Mouse (Mus musculus): ENCODE measurements at regions not wholly inside any gene's neighbourhood (a gene's known extent, or its start where the extent isn't known, plus 50 kb on each side); places are given as distances from the start of the nearest gene placed in this dataset.

DNA sequence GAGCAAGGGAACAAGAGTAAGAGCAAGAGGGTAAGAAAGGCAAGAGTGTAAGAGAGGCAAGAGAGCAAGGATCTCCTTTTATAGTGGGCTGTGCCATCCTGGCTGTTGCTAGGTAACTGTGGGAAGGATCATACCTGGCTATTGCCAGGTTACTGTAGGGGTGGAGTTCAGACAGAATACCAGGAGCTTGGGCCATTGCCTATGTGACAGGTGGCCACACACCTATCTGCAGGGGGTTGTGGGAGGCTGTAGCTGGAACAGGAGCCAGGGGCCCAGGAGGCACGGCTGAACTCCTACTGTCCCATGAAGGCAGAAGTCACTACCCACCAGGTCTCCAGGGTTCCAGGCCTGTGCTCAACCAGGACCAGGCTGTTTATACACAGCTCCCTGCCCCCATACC is 1149.0 kb downstream of the 9330182O14Rik start:
- H3K4me1 ChIP-seq (ENCODE audit: control insufficient read depth, insufficient read depth, low read length) = no peaks in the 10 kb centered on the region
- no peak overlapping the region for H3K4me2 ChIP-seq (ENCODE audit: low read length)
- DNase-seq (ENCODE audit: low spot score) (no peak), ATAC-seq (no peak)
- WGBS = 92% methylated on average over 1 of the region's 1 CpGs
- no peak overlapping the region for H3K27ac ChIP-seq (ENCODE audit: low read depth, low read length)
- H3K9me3 ChIP-seq (replicated peaks; ENCODE audit: control insufficient read depth, low read length) = no peaks in the 10 kb centered on the region
- no peaks in the 10 kb centered on the region for H3K36me3 ChIP-seq (ENCODE audit: control insufficient read depth, insufficient read depth, low read length)
- H3K27me3 ChIP-seq (replicated peaks; ENCODE audit: control insufficient read depth, insufficient read depth, low read length) = no peaks in the 10 kb centered on the region
- no peak overlapping the region for H3K4me3 ChIP-seq (ENCODE audit: low read depth, low read length)
- no peak overlapping the region for H3K9ac ChIP-seq (ENCODE audit: low read length)

DNA sequence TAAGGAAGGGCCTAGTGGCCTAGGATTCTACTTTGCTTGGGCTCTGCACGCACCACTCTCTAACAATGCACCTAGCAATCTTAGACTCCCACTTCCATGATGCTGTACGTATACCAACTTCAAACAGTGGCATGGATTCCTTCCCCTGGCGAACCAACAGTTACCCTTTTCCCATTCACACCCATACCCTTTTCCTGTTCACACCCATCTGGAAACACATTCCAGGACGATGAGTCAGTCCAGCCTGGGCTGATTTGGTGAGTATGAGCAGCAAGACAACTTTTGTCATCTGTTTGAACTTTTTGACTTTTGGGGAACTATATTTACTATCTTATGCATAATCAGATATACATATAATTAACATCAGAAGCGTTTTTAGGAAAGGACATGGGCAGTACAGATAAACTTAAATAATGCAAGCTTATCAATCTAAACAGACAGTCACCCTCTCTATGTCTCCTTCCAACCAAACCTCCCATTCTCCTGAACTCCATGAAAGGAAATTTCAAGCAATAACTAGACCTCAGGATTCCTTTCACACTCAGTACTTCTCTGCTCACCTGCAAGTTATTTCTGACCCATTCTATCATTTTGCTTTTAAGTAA is 1152.7 kb downstream of the 9330182O14Rik start:
- H3K27me3 ChIP-seq (replicated peaks; ENCODE audit: control insufficient read depth, insufficient read depth, low read length) = no peaks in the 10 kb centered on the region
- H3K9me3 ChIP-seq (replicated peaks; ENCODE audit: control insufficient read depth, low read length) = no peaks in the 10 kb centered on the region
- no peak overlapping the region for H3K4me3 ChIP-seq (ENCODE audit: low read depth, low read length)
- no peak overlapping the region for H3K9ac ChIP-seq (ENCODE audit: low read length)
- no peaks in the 10 kb centered on the region for H3K4me1 ChIP-seq (ENCODE audit: control insufficient read depth, insufficient read depth, low read length)
- H3K4me2 ChIP-seq (ENCODE audit: low read length) = no peak overlapping the region
- WGBS = 83% methylated on average over 5 of the region's 5 CpGs
- DNase-seq (ENCODE audit: low spot score) (no peak), ATAC-seq (no peak)
- no peaks in the 10 kb centered on the region for H3K36me3 ChIP-seq (ENCODE audit: control insufficient read depth, insufficient read depth, low read length)
- no peak overlapping the region for H3K27ac ChIP-seq (ENCODE audit: low read depth, low read length)

DNA sequence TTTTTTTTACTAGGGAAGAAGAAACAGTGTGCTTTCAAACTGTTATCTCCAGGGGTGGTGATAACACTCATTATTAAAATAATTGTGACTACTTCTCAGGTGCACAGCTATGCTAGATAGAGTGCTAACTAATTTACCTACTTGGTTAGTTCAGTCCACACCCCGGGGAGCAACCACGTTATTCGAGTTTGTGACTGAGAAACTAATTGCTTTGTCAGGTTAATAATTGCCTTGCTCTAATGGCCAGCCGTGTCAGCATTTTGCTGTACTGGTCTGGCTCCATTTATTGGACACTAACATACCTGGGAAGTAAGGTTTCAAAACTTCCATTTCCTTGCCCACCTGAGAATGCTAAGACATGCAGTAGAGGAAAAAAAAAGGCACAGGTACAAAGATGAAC is 1163.3 kb downstream of the 9330182O14Rik start:
- H3K9me3 ChIP-seq (replicated peaks; ENCODE audit: control insufficient read depth, low read length) = no peaks in the 10 kb centered on the region
- H3K27me3 ChIP-seq (replicated peaks; ENCODE audit: control insufficient read depth, insufficient read depth, low read length) = no peaks in the 10 kb centered on the region
- WGBS = 58% methylated on average over 4 of the region's 4 CpGs
- DNase-seq (ENCODE audit: low spot score) (no peak), ATAC-seq (no peak)
- H3K9ac ChIP-seq (ENCODE audit: low read length) = no peak overlapping the region
- H3K4me2 ChIP-seq (ENCODE audit: low read length) = no peak overlapping the region
- no peaks in the 10 kb centered on the region for H3K36me3 ChIP-seq (ENCODE audit: control insufficient read depth, insufficient read depth, low read length)
- H3K4me1 ChIP-seq (ENCODE audit: control insufficient read depth, insufficient read depth, low read length) = no peaks in the 10 kb centered on the region
- no peak overlapping the region for H3K27ac ChIP-seq (ENCODE audit: low read depth, low read length)
- H3K4me3 ChIP-seq (ENCODE audit: low read depth, low read length) = no peak overlapping the region

DNA sequence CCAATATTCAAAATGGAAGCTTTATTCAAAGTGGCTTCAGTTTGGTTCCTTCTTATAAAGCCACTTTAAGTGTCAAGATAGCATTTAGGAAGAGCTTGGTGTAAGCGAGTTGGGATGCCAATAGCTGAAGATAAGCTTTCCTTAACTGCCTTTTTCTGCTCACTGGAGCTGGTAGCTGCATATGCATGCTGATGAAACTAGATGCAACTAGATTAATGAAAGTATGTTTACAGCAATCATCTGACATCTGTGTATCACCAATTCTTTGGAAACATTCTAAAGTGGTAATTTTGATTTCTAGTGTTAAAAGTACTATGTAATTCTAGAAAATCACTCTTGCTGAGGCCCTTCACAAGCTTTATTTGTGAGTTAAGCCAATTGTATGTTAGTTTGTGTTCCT is 1172.5 kb downstream of the 9330182O14Rik start:
- H3K27ac ChIP-seq (ENCODE audit: low read depth, low read length) = no peak overlapping the region
- no peaks in the 10 kb centered on the region for H3K36me3 ChIP-seq (ENCODE audit: control insufficient read depth, insufficient read depth, low read length)
- H3K4me3 ChIP-seq (ENCODE audit: low read depth, low read length) = no peak overlapping the region
- 81% methylated on average over 1 of the region's 1 CpGs for WGBS
- H3K27me3 ChIP-seq (replicated peaks; ENCODE audit: control insufficient read depth, insufficient read depth, low read length) = no peaks in the 10 kb centered on the region
- ATAC-seq (no peak), DNase-seq (ENCODE audit: low spot score) (no peak)
- H3K9me3 ChIP-seq (replicated peaks; ENCODE audit: control insufficient read depth, low read length) = no peaks in the 10 kb centered on the region
- H3K4me1 ChIP-seq (ENCODE audit: control insufficient read depth, insufficient read depth, low read length) = no peaks in the 10 kb centered on the region
- H3K9ac ChIP-seq (ENCODE audit: low read length) = no peak overlapping the region
- H3K4me2 ChIP-seq (ENCODE audit: low read length) = no peak overlapping the region

DNA sequence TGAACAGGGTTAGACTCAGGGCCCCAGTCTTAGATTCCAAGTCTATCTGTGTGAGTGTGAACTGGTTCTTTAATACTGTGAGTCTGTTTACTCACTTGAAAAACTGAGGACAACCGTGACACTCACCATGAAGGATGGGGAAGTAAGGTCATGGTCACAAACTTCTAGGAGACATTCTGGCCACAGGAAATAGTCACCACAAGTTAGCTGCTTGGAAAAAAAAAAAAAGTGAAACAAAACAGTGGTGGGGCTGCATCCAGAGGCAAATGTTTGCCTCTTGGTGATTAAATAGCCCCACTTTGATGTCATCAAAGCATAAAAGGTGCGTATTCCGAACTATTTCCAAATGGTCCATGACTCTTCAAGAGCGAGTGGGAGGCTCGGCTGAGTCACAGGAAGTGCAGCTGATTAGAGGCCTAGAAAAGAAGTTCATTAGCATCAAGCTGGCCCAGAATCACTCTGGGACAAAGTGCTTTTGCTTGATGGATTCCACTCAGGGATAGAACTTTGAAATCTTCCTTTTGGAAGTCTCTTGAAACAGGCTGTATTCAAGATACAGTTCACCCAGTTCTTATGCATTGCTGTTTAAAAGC is 1177.7 kb downstream of the 9330182O14Rik start:
- no peak for DNase-seq (ENCODE audit: low spot score)
- no peak overlapping the region for H3K27ac ChIP-seq (ENCODE audit: low read depth, low read length)
- no peak overlapping the region for H3K9ac ChIP-seq (ENCODE audit: low read length)
- no peaks in the 10 kb centered on the region for H3K36me3 ChIP-seq (ENCODE audit: control insufficient read depth, insufficient read depth, low read length)
- WGBS = 67% methylated on average over 5 of the region's 5 CpGs
- H3K4me2 ChIP-seq (ENCODE audit: low read length) = no peak overlapping the region
- no peaks in the 10 kb centered on the region for H3K27me3 ChIP-seq (replicated peaks; ENCODE audit: control insufficient read depth, insufficient read depth, low read length)
- no peaks in the 10 kb centered on the region for H3K9me3 ChIP-seq (replicated peaks; ENCODE audit: control insufficient read depth, low read length)
- no peak for ATAC-seq
- H3K4me1 ChIP-seq (ENCODE audit: control insufficient read depth, insufficient read depth, low read length) = no peaks in the 10 kb centered on the region
- no peak overlapping the region for H3K4me3 ChIP-seq (ENCODE audit: low read depth, low read length)

DNA sequence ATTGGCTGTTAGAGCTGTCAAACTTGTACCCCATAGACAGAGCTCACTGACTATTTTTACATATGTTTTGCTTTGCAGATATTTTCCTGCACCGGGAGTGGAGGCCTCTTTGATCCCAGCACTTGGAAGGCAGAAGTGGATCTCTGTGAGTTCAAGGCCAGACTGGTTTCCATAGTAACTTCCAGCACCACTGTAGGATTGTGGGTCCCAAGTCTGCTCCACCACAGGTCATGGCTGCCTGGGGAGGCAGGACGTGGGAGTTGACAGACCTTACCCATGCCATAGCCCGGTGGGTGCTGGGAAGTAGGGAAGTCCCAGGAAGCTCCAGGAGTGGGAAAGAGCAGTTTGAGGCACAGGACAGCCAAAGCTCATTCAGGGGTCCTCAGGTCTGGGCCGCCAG is 1180.8 kb downstream of the 9330182O14Rik start:
- H3K9me3 ChIP-seq (replicated peaks; ENCODE audit: control insufficient read depth, low read length) = no peaks in the 10 kb centered on the region
- H3K36me3 ChIP-seq (ENCODE audit: control insufficient read depth, insufficient read depth, low read length) = no peaks in the 10 kb centered on the region
- no peaks in the 10 kb centered on the region for H3K4me1 ChIP-seq (ENCODE audit: control insufficient read depth, insufficient read depth, low read length)
- ATAC-seq = no peak
- WGBS = 70% methylated on average over 4 of the region's 4 CpGs
- no peaks in the 10 kb centered on the region for H3K27me3 ChIP-seq (replicated peaks; ENCODE audit: control insufficient read depth, insufficient read depth, low read length)
- H3K4me3 ChIP-seq (ENCODE audit: low read depth, low read length) = no peak overlapping the region
- no peak for DNase-seq (ENCODE audit: low spot score)
- H3K9ac ChIP-seq (ENCODE audit: low read length) = no peak overlapping the region
- H3K27ac ChIP-seq (ENCODE audit: low read depth, low read length) = no peak overlapping the region
- no peak overlapping the region for H3K4me2 ChIP-seq (ENCODE audit: low read length)

DNA sequence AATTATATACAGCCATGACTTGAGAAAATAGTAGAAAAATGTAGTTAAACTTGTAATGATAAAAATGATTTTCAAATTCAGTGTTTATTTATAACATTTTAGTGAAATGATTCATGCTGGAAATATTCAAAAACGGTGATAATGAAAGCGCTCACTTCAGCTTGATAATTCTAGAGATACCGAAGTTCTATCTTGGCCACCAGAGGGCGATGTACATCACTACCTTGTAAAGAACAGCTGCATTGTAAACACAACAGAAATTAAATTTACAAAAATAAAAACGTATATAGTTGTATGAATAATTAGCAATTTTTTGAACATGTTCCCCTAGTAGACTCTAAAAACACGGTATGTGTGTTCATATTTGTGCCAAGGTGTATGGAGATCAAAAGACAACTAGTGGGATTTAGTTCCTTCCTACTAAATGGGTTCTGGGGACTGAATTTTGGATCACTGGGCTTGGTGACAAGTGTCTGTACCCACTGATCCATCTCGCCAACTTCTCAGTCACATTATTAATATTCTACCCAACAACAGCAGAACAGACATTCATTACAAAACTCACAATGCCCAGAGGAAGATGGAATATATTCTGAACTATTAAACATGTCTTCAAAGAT is 1191.6 kb downstream of the 9330182O14Rik start:
- no peaks in the 10 kb centered on the region for H3K27me3 ChIP-seq (replicated peaks; ENCODE audit: control insufficient read depth, insufficient read depth, low read length)
- H3K4me1 ChIP-seq (ENCODE audit: control insufficient read depth, insufficient read depth, low read length) = no peaks in the 10 kb centered on the region
- no peak overlapping the region for H3K27ac ChIP-seq (ENCODE audit: low read depth, low read length)
- H3K4me3 ChIP-seq (ENCODE audit: low read depth, low read length) = no peak overlapping the region
- ATAC-seq (peak; percentile 72), DNase-seq (ENCODE audit: low spot score) (peak; percentile 83)
- WGBS = 26% methylated on average over 7 of the region's 7 CpGs
- no peaks in the 10 kb centered on the region for H3K9me3 ChIP-seq (replicated peaks; ENCODE audit: control insufficient read depth, low read length)
- H3K4me2 ChIP-seq (ENCODE audit: low read length) = no peak overlapping the region
- H3K9ac ChIP-seq (ENCODE audit: low read length) = no peak overlapping the region
- H3K36me3 ChIP-seq (ENCODE audit: control insufficient read depth, insufficient read depth, low read length) = no peaks in the 10 kb centered on the region

DNA sequence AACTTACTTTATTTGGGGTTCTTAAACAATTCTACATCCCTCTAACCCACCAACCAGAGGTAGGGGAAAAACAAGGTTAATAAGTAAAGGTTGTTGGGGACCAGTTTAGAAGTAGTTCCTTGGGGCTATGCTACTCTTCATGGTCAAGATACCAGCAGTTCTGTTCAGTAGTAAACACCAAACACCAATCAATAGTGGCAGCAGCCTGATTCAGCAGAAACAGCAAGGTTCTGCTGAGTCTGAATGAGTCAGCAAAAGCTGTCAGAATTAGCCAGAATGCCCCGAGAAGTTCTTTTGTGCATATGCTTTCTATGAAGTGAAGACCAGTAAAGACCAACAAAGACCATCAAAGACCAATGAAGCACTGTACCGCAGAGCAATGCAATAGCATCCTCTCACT is 1195.1 kb downstream of the 9330182O14Rik start:
- Histone ChIP-seq H3K4me3 (ENCODE audit: low read depth, low read length) (no peak overlapping the region), H3K4me1 (ENCODE audit: control insufficient read depth, insufficient read depth, low read length) (no peaks in the 10 kb centered on the region), H3K9me3 (replicated peaks; ENCODE audit: control insufficient read depth, low read length) (no peaks in the 10 kb centered on the region), H3K36me3 (ENCODE audit: control insufficient read depth, insufficient read depth, low read length) (no peaks in the 10 kb centered on the region), H3K27me3 (replicated peaks; ENCODE audit: control insufficient read depth, insufficient read depth, low read length) (no peaks in the 10 kb centered on the region), H3K9ac (ENCODE audit: low read length) (no peak overlapping the region), H3K27ac (ENCODE audit: low read depth, low read length) (no peak overlapping the region), H3K4me2 (ENCODE audit: low read length) (no peak overlapping the region)
- DNase-seq (ENCODE audit: low spot score) (no peak), ATAC-seq (no peak)
- WGBS = 77% methylated on average over 2 of the region's 2 CpGs

DNA sequence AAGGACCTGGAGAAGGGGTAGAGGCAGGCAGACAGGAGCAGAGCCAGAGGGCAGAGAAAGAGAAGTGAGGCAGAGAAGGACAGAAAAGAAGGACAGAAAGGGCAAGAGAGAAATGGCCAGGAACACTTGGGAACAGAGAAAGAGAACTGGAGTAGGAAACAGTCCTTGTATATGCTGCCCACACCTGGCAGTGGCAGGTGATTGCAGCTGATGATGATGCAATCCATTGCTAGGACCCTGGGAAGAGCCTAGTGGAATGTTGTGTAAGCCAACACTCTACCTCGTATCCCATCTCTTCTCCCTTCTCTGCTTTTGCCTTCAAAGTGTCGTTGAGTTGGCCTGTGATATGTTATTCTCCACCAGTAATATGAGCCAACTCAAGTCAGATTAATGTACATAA is 1195.9 kb downstream of the 9330182O14Rik start:
- 47% methylated on average over 2 of the region's 2 CpGs for WGBS
- no peak overlapping the region for H3K27ac ChIP-seq (ENCODE audit: low read depth, low read length)
- DNase-seq (ENCODE audit: low spot score) = no peak
- H3K27me3 ChIP-seq (replicated peaks; ENCODE audit: control insufficient read depth, insufficient read depth, low read length) = no peaks in the 10 kb centered on the region
- ATAC-seq = no peak
- no peaks in the 10 kb centered on the region for H3K4me1 ChIP-seq (ENCODE audit: control insufficient read depth, insufficient read depth, low read length)
- H3K9ac ChIP-seq (ENCODE audit: low read length) = no peak overlapping the region
- H3K9me3 ChIP-seq (replicated peaks; ENCODE audit: control insufficient read depth, low read length) = no peaks in the 10 kb centered on the region
- H3K4me2 ChIP-seq (ENCODE audit: low read length) = no peak overlapping the region
- no peaks in the 10 kb centered on the region for H3K36me3 ChIP-seq (ENCODE audit: control insufficient read depth, insufficient read depth, low read length)
- no peak overlapping the region for H3K4me3 ChIP-seq (ENCODE audit: low read depth, low read length)
